Comparison of ENCODE assay signal across 8 mouse cellular contexts in genomic region chr3:96488290-96488906, GRCm38 (mm10). TPM values are rescaled to one million over a fixed set of nuclear protein-coding genes. Genes with fewer than 3 reads are reported as not detected.
DNase-seq lines count a peak whose midpoint lies in the region; ATAC-seq and TF ChIP-seq lines count a peak whose summit lies in the region.
"Not testable (repeated sequence)": the region's sequence is repeated elsewhere in the genome, so short reads cannot be mapped to it uniquely, and the experiment has no call there.
"Had no signal": no experiment of that assay in that cellular context is flagged by ENCODE, and none has a peak within 500 bp of the region (broad histone marks: within the 10 kb centered on the region; RNA-seq: fewer than 3 reads in every experiment).

No protein-coding gene starts in this region.

- peak; percentile 78 for ATAC-seq in heart, embryonic 13.5 days (ENCODE audit: extremely low read depth, insufficient number of reproducible peaks, low FRiP score, low TSS enrichment)
- peak; percentile 86 for ATAC-seq in intestine, embryonic 14.5 days (replicated peaks; ENCODE audit: low FRiP score, low TSS enrichment, low read depth)
- peak; percentile 76 for ATAC-seq in limb, embryonic 14.5 days (ENCODE audit: low FRiP score, low read depth)
- peak; percentile 83 for ATAC-seq in neural tube, embryonic 11.5 days (ENCODE audit: insufficient read depth, low FRiP score, low TSS enrichment)

- peak overlapping the region; percentile 89 for H3K27ac ChIP-seq in brown adipose tissue, adult 24 weeks (replicated peaks; ENCODE audit: low read depth, low read length)
- peak overlapping the region; percentile 82 for H3K27ac ChIP-seq in forebrain, embryonic 10.5 days
- H3K27ac ChIP-seq in heart, embryonic 13.5 days (replicated peaks) = peak overlapping the region; percentile 94
- H3K27ac ChIP-seq in intestine, embryonic 14.5 days (ENCODE audit: low read depth) = peak overlapping the region; percentile 79
- H3K27ac ChIP-seq in limb, embryonic 14.5 days (replicated peaks; ENCODE audit: low read depth, low read length) = peak overlapping the region; percentile 78
- H3K27ac ChIP-seq in macrophage = peak overlapping the region; percentile 49
- peak overlapping the region; percentile 75 for H3K27ac ChIP-seq in neural tube, embryonic 11.5 days (ENCODE audit: low read depth, low read length)

- H3K4me2 ChIP-seq in heart, embryonic 13.5 days = peak overlapping the region; percentile 70
- peak overlapping the region; percentile 61 for H3K4me2 ChIP-seq in intestine, embryonic 14.5 days (ENCODE audit: low read length)
- H3K4me2 ChIP-seq in limb, embryonic 14.5 days (replicated peaks; ENCODE audit: low read depth, low read length, severe bottlenecking) = peak overlapping the region; percentile 69
- H3K4me2 ChIP-seq in neural tube, embryonic 11.5 days (ENCODE audit: low read depth) = peak overlapping the region; percentile 48

- not testable (repeated sequence) for DNase-seq in forebrain, embryonic 10.5 days (ENCODE audit: extremely low spot score, low spot score); intestine, embryonic 14.5 days (ENCODE audit: low spot score); limb, embryonic 14.5 days (ENCODE audit: low spot score); neural tube, embryonic 11.5 days (ENCODE audit: low spot score)

- H3K9ac ChIP-seq in heart, embryonic 13.5 days = peak overlapping the region; percentile 79
- H3K9ac ChIP-seq in intestine, embryonic 14.5 days (ENCODE audit: low read length); limb, embryonic 14.5 days (ENCODE audit: low read depth, low read length, severe bottlenecking): not testable (repeated sequence)
- H3K9ac ChIP-seq in neural tube, embryonic 11.5 days (ENCODE audit: low read length) = 0 out of 2 replicates have a peak overlapping the region, but pooled peaks have one; percentile 22

- H3K79me2 ChIP-seq in macrophage (ENCODE audit: inconsistent target) = not testable (repeated sequence)

- H3K4me1 ChIP-seq in brown adipose tissue, adult 24 weeks (ENCODE audit: control insufficient read depth, insufficient read depth, insufficient read length, low read length); intestine, embryonic 14.5 days (replicated peaks; ENCODE audit: control insufficient read depth, insufficient read depth, low read length); limb, embryonic 14.5 days (ENCODE audit: control insufficient read depth, insufficient read depth, low read length); neural tube, embryonic 11.5 days (ENCODE audit: control insufficient read depth, insufficient read depth, low read length): not testable (repeated sequence)
- H3K4me1 ChIP-seq in forebrain, embryonic 10.5 days = peaks cover 19% of the 10 kb centered on the region
- H3K4me1 ChIP-seq in heart, embryonic 13.5 days = peaks cover 18% of the 10 kb centered on the region

- not testable (repeated sequence) for H3K36me3 ChIP-seq in forebrain, embryonic 10.5 days (replicated peaks); heart, embryonic 13.5 days; intestine, embryonic 14.5 days (ENCODE audit: control insufficient read depth, insufficient read depth, low read length); limb, embryonic 14.5 days (ENCODE audit: control insufficient read depth, insufficient read depth, low read length); macrophage (ENCODE audit: inconsistent target); neural tube, embryonic 11.5 days (ENCODE audit: control insufficient read depth, insufficient read depth, low read length)

- TF ChIP-seq POLR2A in limb, embryonic 14.5 days (IDR thresholded peaks at IDR 0.05; ENCODE audit: borderline replicate concordance, extremely low read depth, insufficient read depth, insufficient read length) = not testable (repeated sequence)

- WGBS in forebrain, embryonic 10.5 days = 0% methylated on average over 4 of the region's 55 CpGs
- WGBS in heart, embryonic 13.5 days = 0% methylated on average over 4 of the region's 55 CpGs
- no CpG with 5 or more reads among the region's 55 CpGs for WGBS in intestine, embryonic 14.5 days
- WGBS in limb, embryonic 14.5 days = no CpG with 5 or more reads among the region's 55 CpGs
- no CpG with 5 or more reads among the region's 55 CpGs for WGBS in macrophage (ENCODE audit: missing documents)
- WGBS in neural tube, embryonic 11.5 days = no CpG with 5 or more reads among the region's 55 CpGs

- peaks cover 17% of the 10 kb centered on the region for H3K27me3 ChIP-seq in forebrain, embryonic 10.5 days (ENCODE audit: poor library complexity, severe bottlenecking)
- not testable (repeated sequence) for H3K27me3 ChIP-seq in heart, embryonic 13.5 days (replicated peaks); intestine, embryonic 14.5 days (replicated peaks; ENCODE audit: control insufficient read depth, insufficient read depth, low read length); limb, embryonic 14.5 days (ENCODE audit: control insufficient read depth, insufficient read depth, low read length); neural tube, embryonic 11.5 days (ENCODE audit: control insufficient read depth, insufficient read depth, low read length)

- H3K4me3 ChIP-seq in brown adipose tissue, adult 24 weeks (ENCODE audit: insufficient read depth, low read depth, low read length) = peak overlapping the region; percentile 65
- H3K4me3 ChIP-seq in forebrain, embryonic 10.5 days = peak overlapping the region; percentile 47
- peak overlapping the region; percentile 47 for H3K4me3 ChIP-seq in heart, embryonic 13.5 days
- H3K4me3 ChIP-seq in intestine, embryonic 14.5 days (ENCODE audit: low read depth, low read length) = peak overlapping the region; percentile 33
- H3K4me3 ChIP-seq in limb, embryonic 14.5 days (replicated peaks; ENCODE audit: low read length) = peak overlapping the region; percentile 35
- H3K4me3 ChIP-seq in macrophage (ENCODE audit: inconsistent target) = peak overlapping the region; percentile 22
- peak overlapping the region; percentile 26 for H3K4me3 ChIP-seq in neural tube, embryonic 11.5 days (ENCODE audit: low read depth, low read length)

- not testable (repeated sequence) for H3K9me3 ChIP-seq in forebrain, embryonic 10.5 days; heart, embryonic 13.5 days; intestine, embryonic 14.5 days (ENCODE audit: control insufficient read depth, low read length); limb, embryonic 14.5 days (ENCODE audit: control insufficient read depth, low read length); neural tube, embryonic 11.5 days (ENCODE audit: control insufficient read depth, low read length)

RNA-seq across cellular contexts. Expression of gene BC107364, which starts 36.3 kb away (rescaled TPM):
- polyA plus RNA-seq in brown adipose tissue, adult 24 weeks (2012; ENCODE audit: insufficient read depth, insufficient read length, missing spikeins) = not detected in 2 replicates
- 0.20 TPM in 1 of 2 replicates, not detected in the other for polyA plus RNA-seq in forebrain, embryonic 10.5 days (2016; fragmentation: Nextera tagmentation; extraction: Ambion mirVana)
- 0.68 and 0.78 TPM in 2 replicates for polyA plus RNA-seq in heart, embryonic 13.5 days (2015; fragmentation: Nextera tagmentation; extraction: Ambion mirVana)
- polyA plus RNA-seq in intestine, embryonic 14.5 days (2014; fragmentation: Nextera tagmentation; extraction: Ambion mirVana) = not detected in 2 replicates
- 0.10 TPM in 1 of 2 replicates, not detected in the other for polyA plus RNA-seq in limb, embryonic 14.5 days (2012; rRNA removed)
- polyA plus RNA-seq in limb, embryonic 14.5 days (2014; fragmentation: Nextera tagmentation; extraction: Ambion mirVana) = 0.40 TPM in 1 of 2 replicates, not detected in the other
- not detected for total RNA-seq in macrophage (2018; cell fraction: chromatin; rRNA removed)
- total RNA-seq in macrophage (2018; cell fraction: cytosol; rRNA removed) = not detected
- not detected for total RNA-seq in macrophage (2018; cell fraction: nucleus; rRNA removed)
- not detected in 3 replicates for polyA plus RNA-seq in macrophage (2018)
- polyA plus RNA-seq in neural tube, embryonic 11.5 days (2014; fragmentation: Nextera tagmentation; extraction: Ambion mirVana) = not detected in 2 replicates
- total RNA-seq: gastrocnemius, postnatal 10 days had no signal

RNA-seq across cellular contexts. Expression of gene Hfe2, which starts 36.6 kb away (rescaled TPM):
- polyA plus RNA-seq in brown adipose tissue, adult 24 weeks (2012; ENCODE audit: insufficient read depth, insufficient read length, missing spikeins) = 5.4 and 8.2 TPM in 2 replicates
- 1.6 and 1.8 TPM in 2 replicates for polyA plus RNA-seq in forebrain, embryonic 10.5 days (2016; fragmentation: Nextera tagmentation; extraction: Ambion mirVana)
- polyA plus RNA-seq in heart, embryonic 13.5 days (2015; fragmentation: Nextera tagmentation; extraction: Ambion mirVana) = 7.4 and 7.5 TPM in 2 replicates
- 0.11 and 0.28 TPM in 2 replicates for polyA plus RNA-seq in intestine, embryonic 14.5 days (2014; fragmentation: Nextera tagmentation; extraction: Ambion mirVana)
- polyA plus RNA-seq in limb, embryonic 14.5 days (2012; rRNA removed) = 21.4 and 26.7 TPM in 2 replicates
- 14.6 and 20.5 TPM in 2 replicates for polyA plus RNA-seq in limb, embryonic 14.5 days (2014; fragmentation: Nextera tagmentation; extraction: Ambion mirVana)
- not detected for total RNA-seq in macrophage (2018; cell fraction: chromatin; rRNA removed)
- total RNA-seq in macrophage (2018; cell fraction: cytosol; rRNA removed) = not detected
- total RNA-seq in macrophage (2018; cell fraction: nucleus; rRNA removed) = not detected
- not detected in 3 replicates for polyA plus RNA-seq in macrophage (2018)
- polyA plus RNA-seq in neural tube, embryonic 11.5 days (2014; fragmentation: Nextera tagmentation; extraction: Ambion mirVana) = 3.1 and 3.6 TPM in 2 replicates
